Mouse (Mus musculus): ENCODE measurements at regions not wholly inside any gene's neighbourhood (a gene's known extent, or its start where the extent isn't known, plus 50 kb on each side); places are given as distances from the start of the nearest gene placed in this dataset.

GRCm38 (mm10) chr1:88923791-88924581 lies 146.2 kb upstream of the Sh3bp4 start:
- Histone ChIP-seq H3K9me3 (replicated peaks; ENCODE audit: low read length) (peaks cover 69% of the 10 kb centered on the region), H3K27ac (ENCODE audit: insufficient read depth, low read depth) (no peak overlapping the region), H3K9ac (ENCODE audit: insufficient read depth, low read depth) (no peak overlapping the region), H3K4me3 (replicated peaks in 1 of 3; ENCODE audit: low read depth in 2 of 3, low read length in 2 of 3, poor library complexity in 1 of 3) (no peak overlapping the region), H3K4me1 (ENCODE audit: control insufficient read depth in 1 of 2, insufficient read depth in 2 of 2) (no peaks in the 10 kb centered on the region), H3K27me3 (replicated peaks) (no peaks in the 10 kb centered on the region), H3K79me2 (replicated peaks; ENCODE audit: control insufficient read depth, extremely low read depth, insufficient read depth, poor library complexity, severe bottlenecking) (no peaks in the 10 kb centered on the region), H3K4me2 (ENCODE audit: insufficient read depth, low read depth, poor library complexity, severe bottlenecking) (no peak overlapping the region), H3K36me3 (replicated peaks in 1 of 2; ENCODE audit: control insufficient read depth in 1 of 2, insufficient read depth in 1 of 2, low read length in 1 of 2) (no peaks in the 10 kb centered on the region)
- dilution Hi-C loops (cut with MboI; ENCODE audit: extremely low pct_ligation_motif_present, extremely low pct_unique_long_range_greater_than_20kb, low sequenced_read_pairs) (no loop called here), in situ Hi-C loops (cut with MboI; ENCODE audit: low pct_ligation_motif_present, low pct_unique_long_range_greater_than_20kb, low sequenced_read_pairs) (no loop called here)
- no peak for TF ChIP-seq ZC3H11A (IDR thresholded peaks at IDR 0.05; ENCODE audit: low read depth, low read length)
- TF ChIP-seq CTCF (conservative IDR thresholded peaks at IDR 0.05 in 1 of 2, IDR thresholded peaks at IDR 0.05 in 1 of 2; ENCODE audit: low read depth in 2 of 2, low read length in 2 of 2), result no peak
- TF ChIP-seq E2F4 (IDR thresholded peaks at IDR 0.05; ENCODE audit: insufficient replicate concordance, low read depth, low read length), result no peak
- TF ChIP-seq MAX (IDR thresholded peaks at IDR 0.05; ENCODE audit: low read length), result no peak
- no peak for TF ChIP-seq HCFC1 (IDR thresholded peaks at IDR 0.05; ENCODE audit: low read depth, low read length)
- no peak for TF ChIP-seq USF2 (conservative IDR thresholded peaks at IDR 0.05; ENCODE audit: low read depth, low read length)
- no peak for TF ChIP-seq GABPA (IDR thresholded peaks at IDR 0.05; ENCODE audit: insufficient replicate concordance, low read depth, low read length)
- no peak for TF ChIP-seq MYC (IDR thresholded peaks at IDR 0.05; ENCODE audit: low read depth, low read length)
- no peak for TF ChIP-seq TCF12 (IDR thresholded peaks at IDR 0.05; ENCODE audit: low read depth, low read length)
- TF ChIP-seq IRF4 (IDR thresholded peaks at IDR 0.05; ENCODE audit: low read depth, low read length), result no peak
- DNase-seq (ENCODE audit: extremely low read depth), result no peak

- Histone ChIP-seq H3K4me1 (ENCODE audit: control insufficient read depth in 1 of 2, insufficient read depth in 2 of 2) (no peaks in the 10 kb centered on the region), H3K36me3 (replicated peaks in 1 of 2; ENCODE audit: control insufficient read depth in 1 of 2, insufficient read depth in 1 of 2, low read length in 1 of 2) (no peaks in the 10 kb centered on the region), H3K79me2 (replicated peaks; ENCODE audit: control insufficient read depth, extremely low read depth, insufficient read depth, poor library complexity, severe bottlenecking) (no peaks in the 10 kb centered on the region), H3K4me2 (ENCODE audit: insufficient read depth, low read depth, poor library complexity, severe bottlenecking) (no peak overlapping the region), H3K27ac (ENCODE audit: insufficient read depth, low read depth) (no peak overlapping the region), H3K27me3 (replicated peaks) (no peaks in the 10 kb centered on the region), H3K9me3 (replicated peaks; ENCODE audit: low read length) (peaks cover 75% of the 10 kb centered on the region), H3K4me3 (replicated peaks in 1 of 3; ENCODE audit: low read depth in 2 of 3, low read length in 2 of 3, poor library complexity in 1 of 3) (no peak overlapping the region), H3K9ac (ENCODE audit: insufficient read depth, low read depth) (no peak overlapping the region)
- dilution Hi-C loops (cut with MboI; ENCODE audit: extremely low pct_ligation_motif_present, extremely low pct_unique_long_range_greater_than_20kb, low sequenced_read_pairs) (no loop called here), in situ Hi-C loops (cut with MboI; ENCODE audit: low pct_ligation_motif_present, low pct_unique_long_range_greater_than_20kb, low sequenced_read_pairs) (no loop called here)
- TF ChIP-seq NRF1 (IDR thresholded peaks at IDR 0.05; ENCODE audit: low read depth, low read length) (no peak), ZKSCAN1 (IDR thresholded peaks at IDR 0.05; ENCODE audit: borderline replicate concordance, low read depth, low read length) (no peak), MXI1 (IDR thresholded peaks at IDR 0.05; ENCODE audit: low read depth, low read length) (no peak), PAX5 (IDR thresholded peaks at IDR 0.05; ENCODE audit: low read length) (no peak), CHD1 (IDR thresholded peaks at IDR 0.05; ENCODE audit: low read depth, low read length) (no peak), KAT2A (IDR thresholded peaks at IDR 0.05; ENCODE audit: insufficient replicate concordance, low read length) (no peak), IRF4 (IDR thresholded peaks at IDR 0.05; ENCODE audit: low read depth, low read length) (no peak), TCF12 (IDR thresholded peaks at IDR 0.05; ENCODE audit: low read depth, low read length) (no peak), POLR2A (IDR thresholded peaks at IDR 0.05; ENCODE audit: low read depth, low read length) (no peak), USF2 (conservative IDR thresholded peaks at IDR 0.05; ENCODE audit: low read depth, low read length) (no peak), CTCF (conservative IDR thresholded peaks at IDR 0.05 in 1 of 2, IDR thresholded peaks at IDR 0.05 in 1 of 2; ENCODE audit: low read depth in 2 of 2, low read length in 2 of 2) (no peak), ZNF384 (IDR thresholded peaks at IDR 0.05; ENCODE audit: low read depth, low read length) (no peak), ZC3H11A (IDR thresholded peaks at IDR 0.05; ENCODE audit: low read depth, low read length) (no peak), MAX (IDR thresholded peaks at IDR 0.05; ENCODE audit: low read length) (no peak), HCFC1 (IDR thresholded peaks at IDR 0.05; ENCODE audit: low read depth, low read length) (no peak), MYC (IDR thresholded peaks at IDR 0.05; ENCODE audit: low read depth, low read length) (no peak), MEF2A (IDR thresholded peaks at IDR 0.05; ENCODE audit: borderline replicate concordance, low read depth, low read length) (no peak), MAFK (IDR thresholded peaks at IDR 0.05; ENCODE audit: insufficient replicate concordance, low read length) (no peak), E2F4 (IDR thresholded peaks at IDR 0.05; ENCODE audit: insufficient replicate concordance, low read depth, low read length) (no peak), GABPA (IDR thresholded peaks at IDR 0.05; ENCODE audit: insufficient replicate concordance, low read depth, low read length) (no peak)
- no peak for DNase-seq (ENCODE audit: extremely low read depth)
Measured at GRCm38 (mm10) chr1:88935191-88935590, 135.0 kb upstream of the Sh3bp4 start.
